Mouse (Mus musculus) MEL (cell line): ENCODE data around the gene Ppp1cc. TPM values are rescaled to one million over a fixed set of nuclear protein-coding genes. Genes with fewer than 3 reads are reported as not detected.
"Not testable (repeated sequence)": the region's sequence is repeated elsewhere in the genome, so short reads cannot be mapped to it uniquely, and the experiment has no call there.

ENCODE experiments used
- DNase-seq: peaks from one replicate; pipeline ENCODE4 v3.0.0; 2011; ENCODE audit warnings: low read depth, low spot score
- H3K27ac ChIP-seq: 2 replicates; pipeline ENCODE4 v1.5.1; 2012; ENCODE audit warnings: low read depth, mild to moderate bottlenecking, control low read depth, low read length, moderate library complexity; ENCODE audit not compliant: control insufficient read depth
- H3K27me3 ChIP-seq, 2 experiments: fragments of 150-350 bp in 1 of 2; sonication (generic) in 1 of 2; 2 replicates each; pipeline ENCODE4 v1.6.1; 2012; ENCODE audit warnings: low read length in 2 of 2, mild to moderate bottlenecking in 2 of 2, improper control_type of control experiment in 1 of 2, moderate library complexity in 1 of 2; ENCODE audit not compliant: insufficient read depth in 2 of 2, control insufficient read depth in 1 of 2
- H3K36me3 ChIP-seq, 2 experiments: 2 replicates each; pipeline ENCODE4 v1.6.1; 2012 to 2014; ENCODE audit warnings: low read length in 2 of 2, improper control_type of control experiment in 1 of 2, inconsistent platforms in 1 of 2, mild to moderate bottlenecking in 1 of 2; ENCODE audit not compliant: insufficient read depth in 2 of 2, control insufficient read depth in 1 of 2
- H3K4me1 ChIP-seq, 2 experiments: fragments of 150-350 bp in 1 of 2; sonication (generic) in 1 of 2; 2 replicates each; pipeline ENCODE4 v1.6.1; 2012; ENCODE audit warnings: low read length in 2 of 2, improper control_type of control experiment in 1 of 2, mild to moderate bottlenecking in 1 of 2; ENCODE audit not compliant: insufficient read depth in 2 of 2, control insufficient read depth in 1 of 2
- H3K4me3 ChIP-seq, 2 experiments: fragments of 150-350 bp in 1 of 2; sonication (generic) in 1 of 2; 2 replicates each; pipeline ENCODE4 v1.5.1; 2012; ENCODE audit warnings: low read depth in 2 of 2, low read length in 2 of 2, mild to moderate bottlenecking in 2 of 2, moderate library complexity in 2 of 2, control low read depth in 1 of 2, improper control_type of control experiment in 1 of 2; ENCODE audit not compliant: control insufficient read depth in 1 of 2, insufficient read depth in 1 of 2
- H3K79me2 ChIP-seq: 2 replicates; pipeline ENCODE4 v1.6.1; 2012; ENCODE audit warnings: mild to moderate bottlenecking, low read length, moderate library complexity; ENCODE audit not compliant: control insufficient read depth, poor library complexity, insufficient read depth
- H3K9ac ChIP-seq: 2 replicates; pipeline ENCODE4 v1.6.1; 2012; ENCODE audit warnings: low read depth, mild to moderate bottlenecking, control low read depth, low read length, moderate library complexity; ENCODE audit not compliant: control insufficient read depth, poor library complexity, severe bottlenecking
- H3K9me3 ChIP-seq: fragments of 150-350 bp; sonication (generic); replicated peaks from 2 replicates; pipeline ENCODE4 v1.6.1; 2012; ENCODE audit warnings: mild to moderate bottlenecking, low read length, improper control_type of control experiment, moderate library complexity; ENCODE audit not compliant: insufficient read depth
- ELF1 ChIP-seq: IDR thresholded peaks from 2 replicates; pipeline ENCODE4 v1.6.1; 2014; ENCODE audit warnings: low read depth, mild to moderate bottlenecking, inconsistent platforms, low read length, improper control_type of control experiment, moderate library complexity
- GATA1 ChIP-seq: IDR thresholded peaks from 2 replicates; pipeline ENCODE4 v1.6.1; 2011; ENCODE audit warnings: low read depth, low read length, improper control_type of control experiment
- MYB ChIP-seq: IDR thresholded peaks from 2 replicates; pipeline ENCODE4 v1.6.1; 2011; ENCODE audit warnings: mild to moderate bottlenecking, low read depth, low read length, improper control_type of control experiment
- NELFE ChIP-seq: IDR thresholded peaks from 2 replicates; pipeline ENCODE4 v1.6.1; 2011; ENCODE audit warnings: low read depth, low read length, improper control_type of control experiment
- TCF12 ChIP-seq: IDR thresholded peaks from 2 replicates; pipeline ENCODE4 v1.6.1; 2014; ENCODE audit warnings: low read depth, mild to moderate bottlenecking, inconsistent platforms, low read length, improper control_type of control experiment, moderate library complexity
- UBTF ChIP-seq: IDR thresholded peaks from 2 replicates; pipeline ENCODE4 v1.6.1; 2012; ENCODE audit warnings: low read depth, mild to moderate bottlenecking, inconsistent platforms, low read length, improper control_type of control experiment, moderate library complexity, borderline replicate concordance; ENCODE audit not compliant: insufficient read depth
- USF1 ChIP-seq: IDR thresholded peaks from 2 replicates; pipeline ENCODE4 v1.6.1; 2014; ENCODE audit warnings: low read depth, mild to moderate bottlenecking, inconsistent platforms, low read length, improper control_type of control experiment, moderate library complexity
- ZC3H11A ChIP-seq: IDR thresholded peaks from 2 replicates; pipeline ENCODE4 v1.6.1; 2012; ENCODE audit warnings: low read depth, mild to moderate bottlenecking, inconsistent platforms, low read length, improper control_type of control experiment
- polyA plus RNA-seq, 2 experiments: library from polyadenylated mRNA; stranded (reverse) in 1 of 2; unstranded in 1 of 2; fragments of >175 nt in 1 of 2; fragments of >200 nt in 1 of 2; gene quantifications; 2 replicates each; pipeline versions ENCODE4 v1.2.1 to v1.2.4; 2012; ENCODE audit warnings: low replicate concordance in 2 of 2, low read depth in 1 of 2; ENCODE audit not compliant: insufficient read length in 2 of 2, insufficient read depth in 1 of 2, missing spikeins in 1 of 2
- total RNA-seq: library from RNA; depleted of rRNA; stranded (reverse); fragments of 300-350 nt; gene quantifications from 2 replicates; pipeline ENCODE4 v1.2.3, GENCODE M21; 2012

Ppp1cc gene
- total and polyA plus RNA-seq, 3 experiments: 305 to 420 TPM; not detected in 1

GRCm38 (mm10) chr5:122179665-122180064 lies 21.6 kb downstream of the Ppp1cc start:
- Histone ChIP-seq H3K27me3 (no peaks in the 10 kb centered on the region; a peak in 1 of 4 replicates), H3K9ac (0 out of 2 replicates have a peak overlapping the region, but pooled peaks have one; percentile 22), H3K4me1 (peaks cover 0 to 8% of the 10 kb centered on the region in 2 experiments; a peak in 1 of 4 replicates), H3K36me3 (peaks cover 0 to 9% of the 10 kb centered on the region in 2 experiments; a peak in 2 of 4 replicates), H3K79me2 (no peaks in the 10 kb centered on the region), H3K4me3 (peak overlapping the region in 1 of 2 experiments; percentile 35; a peak in 1 of 4 replicates), H3K9me3 (no peaks in the 10 kb centered on the region), H3K27ac (no peak overlapping the region)
- DNase-seq: peak; percentile 76
- no peak for TF ChIP-seq TCF12
- no peak for TF ChIP-seq ZC3H11A
- 0 out of 2 replicates have a peak, but pooled peaks have one; percentile 26 for TF ChIP-seq ELF1
- TF ChIP-seq GATA1: 0 out of 2 replicates have a peak, but pooled peaks have one; percentile 39
- TF ChIP-seq, all 39 proteins: peak for 2

- H3K36me3 ChIP-seq: peaks cover 0 to 5% of the 10 kb centered on the region in 2 experiments; a peak in 1 of 4 replicates
- DNase-seq: no peak
- H3K27ac ChIP-seq: no peak overlapping the region
- no peak overlapping the region for H3K9ac ChIP-seq
- H3K79me2 ChIP-seq: no peaks in the 10 kb centered on the region
- H3K9me3 ChIP-seq: no peaks in the 10 kb centered on the region
- TF ChIP-seq TCF12 (no peak), MYB (no peak), UBTF (no peak), USF1 (no peak)
- H3K4me3 ChIP-seq: no peak overlapping the region
- H3K27me3 ChIP-seq: no peaks in the 10 kb centered on the region; a peak in 1 of 4 replicates
- peaks cover 0 to 4% of the 10 kb centered on the region in 2 experiments; a peak in 1 of 4 replicates for H3K4me1 ChIP-seq
These were observed 26.3 kb downstream of the Ppp1cc start for GRCm38 (mm10) chr5:122184283-122184806.

DNA sequence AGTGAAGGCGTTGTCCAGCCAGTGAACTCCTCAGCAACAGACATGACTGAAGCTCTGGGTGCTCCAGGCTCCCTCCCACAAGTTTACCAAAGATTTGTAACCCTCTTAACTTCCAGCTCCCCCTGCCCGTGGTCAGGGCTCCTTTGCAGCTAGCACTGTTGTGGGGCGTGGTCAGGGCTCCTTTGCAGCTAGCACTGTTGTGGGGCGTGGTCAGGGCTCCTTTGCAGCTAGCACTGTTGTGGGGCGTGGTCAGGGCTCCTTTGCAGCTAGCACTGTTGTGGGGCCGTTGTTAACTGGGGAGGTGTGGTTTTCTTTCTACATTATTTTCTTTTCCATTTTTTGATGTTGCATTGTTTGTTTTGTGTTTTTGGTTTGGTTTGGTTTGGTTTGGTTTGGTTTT lies 26.8 kb downstream of the Ppp1cc start:
- not testable (repeated sequence) for H3K9ac ChIP-seq, H3K4me1 ChIP-seq, DNase-seq, H3K9me3 ChIP-seq, H3K27me3 ChIP-seq, H3K36me3 ChIP-seq, H3K79me2 ChIP-seq, H3K27ac ChIP-seq, H3K4me3 ChIP-seq

DNA sequence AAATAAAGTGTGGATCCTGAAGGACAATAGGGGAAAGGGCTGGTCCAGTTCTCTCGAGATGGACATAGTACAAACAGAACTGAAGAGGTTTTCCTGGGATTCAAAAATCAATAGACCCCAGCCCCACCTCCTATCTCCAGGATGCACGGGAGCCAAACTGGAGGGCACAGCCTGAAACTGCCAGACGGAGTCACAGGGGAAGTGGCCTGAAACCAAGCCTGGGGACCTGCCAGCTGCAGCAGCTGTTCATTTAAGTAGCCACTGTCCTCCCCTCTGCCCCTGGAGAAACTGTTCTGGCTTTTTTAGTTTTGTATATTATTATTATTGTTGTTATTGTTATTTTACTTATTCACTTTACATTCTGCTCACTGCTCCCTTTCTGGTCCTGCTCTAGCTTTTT lies 31.0 kb downstream of the Ppp1cc start:
- no peaks in the 10 kb centered on the region for H3K79me2 ChIP-seq
- no peak for DNase-seq
- no peaks in the 10 kb centered on the region for H3K9me3 ChIP-seq
- no peak overlapping the region for H3K9ac ChIP-seq
- H3K27ac ChIP-seq: no peak overlapping the region
- no peaks in the 10 kb centered on the region; a peak in 1 of 4 replicates for H3K27me3 ChIP-seq
- TF ChIP-seq NELFE: no peak
- H3K36me3 ChIP-seq: peaks cover 0 to 3% of the 10 kb centered on the region in 2 experiments; a peak in 2 of 4 replicates
- peaks cover 0 to 8% of the 10 kb centered on the region in 2 experiments; a peak in 2 of 4 replicates for H3K4me1 ChIP-seq
- no peak overlapping the region for H3K4me3 ChIP-seq
